Mouse (Mus musculus) right cerebral cortex, postnatal 14 days (tissue): ENCODE data around the gene Chst8.

Experiments used
- DNase-seq: peaks from one replicate; pipeline ENCODE4 v3.0.0; 2022

Gene Chst8

DNA sequence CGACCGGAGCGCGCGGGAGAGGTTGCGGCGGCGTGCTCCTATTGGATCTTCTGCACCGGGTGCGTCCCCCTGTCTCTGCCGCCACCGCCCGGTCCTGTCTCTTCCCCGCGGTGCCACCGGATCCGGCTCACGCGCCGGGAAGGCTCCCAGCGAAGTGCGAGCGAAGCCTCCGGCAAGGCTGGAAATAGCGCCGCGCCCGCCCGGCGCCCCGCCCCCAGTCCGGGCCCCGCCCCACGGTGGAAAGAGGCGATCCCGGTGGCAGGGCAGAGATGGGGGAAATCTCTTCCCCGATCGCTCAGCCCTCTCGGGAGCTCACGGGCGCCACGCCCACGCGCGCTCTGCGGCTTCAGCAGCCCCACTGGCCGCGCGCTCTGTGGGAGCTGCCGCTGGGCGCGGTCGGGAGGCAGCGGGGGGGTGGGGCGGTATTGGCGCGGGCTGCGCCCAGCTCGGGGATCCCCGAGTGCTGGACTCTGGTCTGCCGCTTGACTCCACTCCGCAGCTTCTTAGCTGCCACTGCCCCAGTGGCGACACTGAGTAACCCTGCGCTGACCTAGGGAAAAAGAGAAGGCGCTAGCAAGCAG, at the start of gene Chst8:
TSS of gene Chst8 (minus strand) at position 181 of the 581 bp plus-strand sequence.
- DNase-seq, result peak; percentile 67

DNA sequence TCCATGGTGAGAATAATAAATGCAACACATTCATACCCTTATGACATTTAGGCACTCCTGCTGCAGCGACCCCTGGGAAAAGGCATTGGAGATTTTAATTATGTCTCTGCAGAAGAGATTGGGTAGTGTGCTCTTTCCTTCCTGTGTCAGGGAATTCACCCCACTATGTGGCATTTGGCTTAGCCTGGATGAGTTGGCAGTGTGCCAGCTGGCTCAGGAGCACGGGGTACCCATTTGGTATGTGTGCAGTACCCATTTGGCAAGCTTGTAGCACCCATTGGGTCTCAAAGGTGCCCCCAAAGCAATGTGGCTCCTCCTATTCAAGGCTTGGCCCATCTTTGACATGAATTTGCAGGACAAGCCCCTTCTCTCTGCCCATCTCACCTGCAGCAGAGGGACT, 45.8 kb upstream of the Chst8 start:
- no peak for DNase-seq

DNA sequence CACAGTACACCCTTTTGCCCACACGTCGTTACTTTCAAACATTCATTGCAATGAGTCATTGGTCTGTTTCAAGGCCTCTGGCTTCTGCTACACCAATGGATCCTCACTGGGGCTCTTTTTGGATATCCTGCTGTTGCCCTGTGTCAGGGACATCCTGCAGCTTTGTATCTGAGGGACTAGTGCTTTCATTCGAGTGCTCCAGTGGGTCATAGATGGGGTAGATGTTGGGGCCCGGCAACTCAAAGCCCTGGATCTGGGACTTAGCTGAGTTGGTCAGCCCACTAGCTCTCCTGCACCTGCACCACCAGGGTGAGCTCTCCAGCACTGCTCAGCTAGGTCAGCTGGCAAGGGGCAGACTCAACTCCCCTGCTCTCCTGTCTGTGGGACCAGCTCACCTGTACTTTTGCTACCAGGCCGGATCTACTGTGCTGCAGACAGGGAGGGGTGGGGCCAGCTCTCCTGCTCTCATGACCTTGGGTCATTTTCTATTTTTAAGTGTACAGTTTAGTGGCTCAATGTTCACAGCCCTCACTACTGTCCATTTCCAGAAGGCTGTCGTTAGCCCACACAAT, 42.4 kb upstream of the Chst8 start:
- DNase-seq, result no peak

DNA sequence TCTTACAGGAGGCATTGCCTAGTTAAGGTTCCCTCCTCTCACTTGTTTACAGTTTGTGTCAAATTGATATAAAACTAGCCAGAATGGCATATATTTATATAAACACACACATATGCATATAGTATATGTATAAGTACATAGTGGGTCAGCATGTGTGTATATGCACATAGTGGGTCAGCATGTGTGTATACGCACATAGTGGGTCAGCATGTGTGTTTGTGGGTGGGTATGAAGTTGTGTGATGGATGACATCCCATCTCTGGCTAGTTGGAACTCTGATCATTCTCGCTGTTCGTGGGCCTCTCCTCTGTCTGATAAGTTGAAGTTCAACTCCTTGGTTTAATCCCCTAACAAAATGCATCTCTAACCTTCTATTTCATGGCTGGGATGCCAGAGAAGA, 40.9 kb upstream of the Chst8 start:
- no peak for DNase-seq

DNA sequence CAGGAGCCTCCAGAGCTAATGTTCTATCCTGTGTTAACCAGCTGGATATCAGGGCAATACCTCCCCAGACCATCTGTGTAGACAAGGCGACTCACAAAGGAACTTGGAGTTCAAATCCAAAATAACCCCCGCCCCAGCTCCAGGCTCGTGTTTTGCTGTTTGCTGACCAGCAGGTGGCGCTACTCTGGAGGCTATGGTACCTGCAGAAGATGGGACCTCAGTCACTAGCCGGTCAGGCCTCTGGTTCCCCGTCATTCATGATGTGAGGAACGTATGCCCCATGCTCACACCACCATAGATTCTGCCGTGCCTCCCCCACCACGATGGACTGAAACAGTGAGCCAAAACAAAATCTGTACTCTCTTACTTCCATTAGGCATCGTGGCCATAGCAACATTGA, 37.1 kb upstream of the Chst8 start:
- DNase-seq, result no peak

DNA sequence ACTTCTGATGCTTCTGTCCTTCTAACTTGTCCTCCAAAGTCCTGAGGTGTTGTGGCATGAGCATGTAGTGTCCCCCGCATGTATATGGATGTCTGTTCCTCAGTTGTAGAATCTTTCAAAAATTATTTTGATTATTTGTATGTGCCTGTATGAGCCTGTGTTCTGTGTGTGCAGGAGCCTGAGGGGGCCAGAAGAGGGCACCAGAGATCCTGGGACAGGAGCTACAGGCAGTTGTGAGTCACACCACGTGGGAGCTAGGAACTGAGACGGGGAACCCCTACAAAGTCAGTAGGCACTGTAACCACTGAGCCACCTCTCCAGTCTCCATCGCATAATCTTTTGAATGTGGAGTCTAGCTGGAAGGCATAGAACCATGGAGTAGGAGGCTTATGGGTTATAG, 36.3 kb upstream of the Chst8 start:
- no peak for DNase-seq

DNA sequence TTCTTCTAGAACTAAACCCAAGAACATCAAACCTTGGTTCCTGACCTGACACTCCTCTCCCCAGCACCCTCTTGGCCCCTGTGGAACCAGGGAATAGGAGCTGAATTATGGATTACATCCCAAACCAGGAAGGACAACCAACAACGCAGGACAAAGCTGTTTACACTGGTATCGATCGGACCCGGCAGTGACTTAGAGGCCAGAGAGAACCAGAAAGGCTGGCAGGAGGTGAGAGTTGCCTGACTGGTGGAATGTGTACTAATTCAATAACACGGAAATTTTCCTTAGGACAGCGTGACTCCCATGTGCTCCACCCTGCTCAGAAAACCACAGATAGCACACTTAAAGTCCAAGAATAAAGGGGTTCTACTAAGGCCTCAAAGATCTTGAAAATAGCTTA, 35.4 kb upstream of the Chst8 start:
- no peak for DNase-seq

DNA sequence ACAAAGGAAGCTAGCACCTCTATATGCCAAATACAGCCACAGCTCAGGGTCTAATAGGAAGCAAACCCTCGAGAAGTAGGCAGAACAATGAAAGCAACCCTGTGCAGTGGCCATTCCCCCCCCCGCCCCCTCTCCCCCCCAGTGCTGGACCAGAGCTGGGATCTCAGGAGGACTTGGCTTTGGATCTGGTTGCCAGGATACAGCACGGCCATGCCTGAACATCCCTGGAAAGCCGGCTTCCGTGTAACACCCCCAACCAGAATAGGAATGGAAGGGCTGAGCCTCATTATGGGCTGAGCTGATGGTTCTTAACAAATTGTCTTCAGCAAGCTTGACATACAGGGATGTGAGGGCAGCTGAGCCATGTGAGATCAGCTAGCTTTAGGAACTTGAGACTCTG, 34.9 kb upstream of the Chst8 start:
- DNase-seq, result no peak

DNA sequence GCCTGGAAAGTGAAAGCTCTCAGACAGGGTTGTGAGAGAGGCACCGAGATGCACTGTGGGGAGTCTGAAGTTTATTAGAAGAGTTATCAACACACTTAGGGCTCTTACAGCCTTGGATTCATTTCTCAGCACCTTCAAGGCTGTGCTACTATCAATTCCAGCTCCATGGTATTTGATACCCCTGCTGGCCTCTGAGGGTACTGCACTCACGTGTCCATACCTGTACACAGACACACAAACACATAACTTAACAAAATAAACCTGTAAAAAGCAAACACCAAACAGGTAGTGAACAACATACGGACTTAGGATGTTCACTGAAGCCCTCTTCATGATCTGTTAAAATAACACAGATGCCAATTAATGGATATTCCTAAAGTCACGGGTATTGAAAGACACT, 26.2 kb upstream of the Chst8 start:
- DNase-seq, result no peak

DNA sequence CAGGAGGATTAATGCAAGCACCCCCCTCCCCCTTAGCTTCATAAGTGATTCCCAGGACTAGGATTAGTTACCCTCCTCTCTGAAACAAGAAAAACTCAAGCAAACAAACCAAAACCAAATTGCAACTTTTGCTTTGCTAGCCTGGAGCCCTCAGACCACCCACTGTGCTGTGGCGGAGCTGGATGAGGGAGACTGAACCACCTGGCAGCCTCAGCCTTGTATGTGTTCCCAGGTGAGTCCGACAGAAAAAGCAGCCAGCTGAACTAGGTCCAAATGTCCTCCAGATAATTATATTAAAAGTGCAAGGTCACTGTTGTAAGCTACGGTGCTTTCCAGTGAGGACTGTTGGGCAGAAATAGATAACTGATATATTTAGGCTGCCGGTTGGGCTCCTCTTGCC, 25.7 kb upstream of the Chst8 start:
- no peak for DNase-seq

DNA sequence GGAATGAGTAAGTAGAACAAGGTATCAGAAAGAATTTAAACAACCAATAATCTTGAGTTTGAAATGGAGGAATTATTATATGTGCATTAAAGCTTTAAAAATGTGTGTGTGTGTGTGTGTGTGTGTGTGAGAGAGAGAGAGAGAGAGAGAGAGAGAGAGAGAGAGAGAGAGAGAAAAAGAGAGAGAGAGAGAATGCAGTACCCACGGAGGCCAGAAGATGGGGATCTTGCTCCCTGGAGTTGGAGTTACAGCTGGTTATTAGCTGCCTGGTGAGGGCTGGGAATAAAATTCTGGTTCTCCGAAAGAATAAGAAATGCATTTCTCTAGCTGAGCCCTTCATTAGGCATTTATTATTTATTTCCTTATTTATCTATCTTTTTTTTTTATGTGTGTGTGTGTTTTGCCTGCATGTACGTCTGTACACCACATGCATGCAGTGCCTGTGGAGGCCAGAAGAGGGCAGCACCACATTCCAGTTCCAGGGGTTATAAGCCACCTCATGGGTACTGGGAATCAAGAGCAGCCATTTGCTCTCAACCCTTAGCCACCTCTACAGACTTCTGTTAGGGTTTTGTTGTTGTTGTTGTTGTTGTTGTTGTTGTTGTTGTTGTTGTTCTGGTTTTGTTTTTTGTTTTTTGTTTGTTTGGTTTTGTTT, 13.9 kb upstream of the Chst8 start:
- no peak for DNase-seq

DNA sequence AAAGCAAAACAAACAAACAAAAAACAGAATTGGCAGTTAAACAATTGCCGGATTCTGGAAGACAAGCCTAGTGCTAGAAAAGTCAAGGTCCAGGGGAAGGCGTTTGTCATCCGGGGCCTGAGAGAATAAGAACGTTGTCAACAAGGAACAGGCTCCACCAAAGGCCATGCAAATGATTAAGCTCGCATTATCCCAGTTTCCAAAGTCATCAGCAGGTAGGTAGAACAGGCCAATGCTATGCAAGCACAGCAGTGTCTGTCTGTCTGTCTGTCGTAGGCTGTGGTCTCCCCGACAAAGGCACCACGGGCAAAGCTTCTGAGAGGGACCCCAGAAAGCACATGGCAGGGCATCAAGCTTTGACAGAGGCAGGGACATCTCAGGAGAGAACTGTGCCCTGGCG, 9.1 kb upstream of the Chst8 start:
- DNase-seq, result no peak

DNA sequence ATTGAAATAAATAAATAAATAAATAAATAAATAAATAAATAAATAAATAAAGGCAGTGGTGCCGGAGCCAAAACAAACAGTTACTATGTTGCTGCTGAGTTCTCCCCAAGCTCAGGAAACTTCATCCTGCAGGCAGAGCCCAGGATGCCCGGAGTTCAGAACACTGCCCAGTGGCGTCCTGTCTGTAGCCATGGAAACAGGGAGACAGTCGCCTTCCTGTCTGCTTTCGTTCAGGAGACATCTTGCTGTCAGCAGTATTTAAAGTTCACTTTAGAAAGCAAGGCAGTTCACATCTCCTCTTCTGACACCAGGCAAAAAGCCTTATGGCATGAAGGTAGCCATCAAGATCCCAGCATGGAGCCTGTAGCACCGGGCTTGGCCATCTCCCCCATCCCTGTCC, 8.0 kb upstream of the Chst8 start:
- no peak for DNase-seq

DNA sequence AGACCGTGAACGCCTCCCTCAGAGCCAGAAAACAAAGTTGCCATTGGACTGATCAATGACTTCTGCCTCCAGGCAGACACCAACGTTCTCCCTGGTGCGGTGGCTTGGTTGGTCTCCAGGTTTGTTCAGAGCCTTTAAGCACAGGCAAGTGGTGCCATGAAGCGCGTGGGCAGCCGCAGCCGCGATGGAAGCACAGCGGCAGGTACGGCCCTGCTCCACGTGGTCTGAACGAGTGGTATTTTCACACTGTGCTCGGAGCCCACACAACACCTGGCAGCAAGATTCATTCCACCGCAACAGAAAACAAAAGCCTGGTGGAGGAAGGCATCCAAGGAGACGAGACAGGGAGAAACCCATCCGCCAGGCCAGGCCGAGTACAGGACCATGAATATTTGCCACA, 7.3 kb upstream of the Chst8 start:
- peak; percentile 47 for DNase-seq

DNA sequence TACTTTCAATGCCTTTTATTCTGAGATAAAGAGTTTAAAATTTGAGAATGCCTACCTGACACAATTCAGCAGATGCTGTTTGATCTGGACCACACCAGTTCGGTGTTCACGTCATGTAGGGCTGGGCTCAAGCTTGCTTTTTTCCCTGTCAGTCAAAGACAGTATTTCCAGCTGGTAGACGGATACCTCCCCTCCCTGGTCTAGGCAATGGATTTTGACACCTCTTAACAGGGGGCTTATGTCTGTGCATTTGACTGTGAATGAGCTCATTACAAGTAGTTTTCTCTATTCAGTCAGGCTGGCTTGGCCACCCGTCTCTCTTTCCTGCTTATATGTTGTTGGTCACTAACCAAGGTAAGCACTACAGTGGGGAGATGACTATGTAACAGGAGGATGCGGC, 6.1 kb upstream of the Chst8 start:
- DNase-seq, result no peak

DNA sequence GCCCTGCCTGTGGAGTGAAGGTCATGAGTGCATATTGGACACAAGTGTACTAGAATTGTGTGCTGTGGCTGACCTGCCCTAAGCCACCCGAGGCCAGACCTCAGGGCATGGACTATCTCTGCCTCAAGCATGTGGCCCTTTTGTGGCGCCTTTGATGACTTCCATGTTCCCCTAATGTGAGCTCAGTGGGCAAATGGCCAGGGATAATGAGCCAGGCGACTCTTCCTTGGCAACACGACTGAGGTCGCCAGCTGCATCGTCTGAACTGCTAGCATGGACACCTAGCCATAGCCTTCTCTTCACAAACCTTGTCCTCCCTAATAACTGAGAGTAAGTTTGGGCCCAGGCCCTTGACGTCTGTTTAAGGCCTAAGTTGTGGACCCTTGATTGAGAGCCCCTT, 4.5 kb upstream of the Chst8 start:
- DNase-seq, result no peak

DNA sequence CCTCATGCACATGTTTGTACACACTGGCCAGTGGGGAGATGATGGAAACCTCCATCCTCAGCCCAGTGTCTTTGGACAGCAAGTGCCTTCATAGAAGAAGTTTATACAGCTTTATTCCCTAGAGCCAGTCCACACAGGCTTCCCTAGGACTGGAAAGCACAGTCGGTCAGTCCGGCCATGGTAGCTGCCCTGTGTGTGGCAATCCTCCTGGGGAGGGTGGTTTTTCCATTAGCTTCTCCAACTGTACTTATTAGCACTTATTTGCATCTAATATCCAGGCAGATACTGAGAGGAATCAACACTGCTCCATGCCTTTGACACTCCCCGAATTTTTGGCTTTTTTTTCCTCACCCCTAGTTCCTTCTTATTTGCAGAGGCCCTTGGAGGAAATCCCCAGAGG, 2.3 kb upstream of the Chst8 start:
- no peak for DNase-seq

DNA sequence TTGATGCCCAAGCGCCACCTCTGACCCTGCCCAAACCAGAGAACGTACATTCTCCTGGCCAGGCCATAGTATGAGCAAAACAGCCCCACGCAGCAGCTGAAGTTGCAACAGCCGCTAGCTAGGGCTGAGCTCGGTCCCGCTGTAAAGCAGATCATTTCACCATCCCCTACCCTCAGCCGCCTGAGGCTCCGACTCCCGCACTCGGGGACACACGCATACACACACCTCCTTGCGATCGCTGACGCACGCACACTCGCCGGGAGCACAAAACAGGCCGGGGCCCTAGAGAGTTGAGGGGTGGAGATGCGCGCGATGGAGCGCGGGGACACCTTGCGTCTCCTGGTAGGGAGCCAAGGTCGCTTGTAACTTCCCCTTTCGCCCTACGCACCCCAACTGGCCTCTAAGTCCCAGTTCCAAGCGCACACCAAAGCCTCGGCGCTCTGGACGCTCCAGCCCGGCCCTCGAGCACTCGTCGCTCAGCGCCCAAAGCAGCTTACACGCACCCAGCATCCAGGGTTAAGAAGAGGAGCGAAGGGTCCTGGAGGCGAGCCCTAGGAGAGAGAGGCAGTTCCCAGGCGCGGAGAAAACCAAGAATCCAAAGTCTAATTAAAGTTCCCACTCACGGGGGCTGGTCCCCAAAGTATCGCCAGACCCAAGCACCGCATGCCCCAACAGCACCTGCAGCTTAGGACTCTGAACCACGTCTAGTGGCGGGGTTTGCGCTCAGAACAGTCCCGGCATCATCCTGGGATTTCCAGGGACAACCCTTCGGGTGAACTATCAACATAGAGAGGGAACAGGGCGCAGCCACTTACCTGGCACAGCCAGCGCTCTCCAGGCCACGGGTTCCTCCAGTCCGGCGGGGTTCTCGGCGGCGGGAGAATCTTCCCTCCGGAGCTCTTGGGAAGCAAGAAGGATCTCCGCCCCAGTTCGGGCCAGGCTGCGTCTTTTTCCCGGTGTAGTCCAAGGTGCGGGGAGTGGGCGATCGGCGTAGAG, 682 bp downstream of the Chst8 start:
- DNase-seq, result peak; percentile 19

DNA sequence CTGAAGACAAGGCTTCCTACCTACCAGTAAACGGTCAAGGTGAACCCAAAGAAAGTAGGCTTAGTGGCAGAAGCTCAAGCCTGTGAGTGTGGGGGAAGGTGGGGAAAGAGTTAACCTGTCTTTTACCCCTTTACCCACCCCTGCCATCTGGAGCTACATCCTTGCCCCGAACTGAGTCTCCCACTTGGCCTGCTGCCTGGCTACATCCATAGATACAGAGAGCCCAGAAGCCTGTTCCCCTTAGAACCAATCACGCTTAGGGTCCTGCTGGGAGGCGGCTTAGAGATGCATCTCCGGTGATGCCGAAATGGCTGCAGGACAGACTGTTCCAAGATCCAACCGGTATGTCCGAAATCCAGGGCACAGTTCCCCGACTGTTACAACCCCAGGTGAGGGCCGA, 1.5 kb downstream of the Chst8 start:
- DNase-seq, result no peak

DNA sequence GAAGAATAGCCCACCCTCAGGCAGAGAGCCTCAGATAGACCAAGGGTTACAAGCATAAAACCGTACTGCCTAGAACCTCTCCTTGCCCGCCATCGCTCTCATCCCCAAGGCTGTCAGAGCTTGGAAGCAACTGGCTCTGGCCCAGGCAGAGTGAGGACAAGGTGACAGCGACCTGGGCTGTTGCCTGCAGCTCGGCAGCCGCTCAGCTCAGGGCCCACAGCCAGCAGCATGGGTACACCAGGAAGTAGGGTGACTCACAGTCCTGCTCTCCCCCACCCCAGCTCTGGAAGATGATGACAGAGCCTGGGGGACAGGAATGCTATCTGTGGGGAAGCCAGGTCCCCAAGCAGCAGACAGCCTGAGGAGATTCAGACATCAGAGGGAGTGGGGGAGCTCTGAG, 6.2 kb downstream of the Chst8 start:
- DNase-seq, result peak; percentile 65

DNA sequence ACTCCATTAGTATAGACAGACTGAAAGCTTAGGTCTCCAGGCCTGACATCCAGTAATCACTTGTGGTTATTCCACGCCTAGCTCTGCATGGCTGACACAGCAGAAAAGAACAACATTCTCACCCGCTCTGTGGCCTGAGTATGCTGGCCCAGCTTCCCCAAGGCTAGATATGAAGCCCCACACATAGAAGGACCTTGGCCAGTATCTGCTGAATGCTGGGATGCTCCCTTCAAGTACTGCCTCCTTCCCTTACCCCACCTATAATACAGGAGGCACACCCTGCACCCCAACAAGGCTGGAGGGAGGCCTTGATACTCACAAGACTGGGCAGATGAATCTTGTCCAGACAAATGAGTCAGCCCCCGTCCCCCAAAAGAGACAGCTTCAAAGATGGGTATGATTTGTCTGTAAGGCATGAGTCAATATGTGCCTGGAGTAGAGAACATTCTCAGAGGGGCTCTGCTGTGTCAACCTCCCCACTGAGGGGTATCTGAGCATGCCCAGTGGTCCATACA, 6.8 kb downstream of the Chst8 start:
- no peak for DNase-seq

DNA sequence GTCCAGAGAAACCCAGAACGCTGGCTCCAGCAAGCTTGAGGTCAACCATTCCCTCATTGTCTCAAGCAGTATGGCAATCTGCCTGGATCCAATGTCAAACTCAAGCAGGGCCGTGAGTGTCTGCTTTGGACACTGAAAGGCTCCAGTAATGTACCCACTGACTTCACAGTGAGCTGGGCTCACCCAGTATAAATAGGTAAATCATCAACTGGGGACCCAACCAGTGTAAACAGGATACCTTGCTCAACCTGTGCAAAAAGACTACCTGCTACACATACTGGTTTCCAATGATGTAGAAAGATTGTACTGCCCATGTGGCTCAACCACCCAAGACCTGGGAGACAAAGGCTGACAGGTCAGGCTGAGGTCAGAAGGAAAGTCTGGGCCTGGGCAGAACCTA, 7.5 kb downstream of the Chst8 start:
- DNase-seq, result no peak

DNA sequence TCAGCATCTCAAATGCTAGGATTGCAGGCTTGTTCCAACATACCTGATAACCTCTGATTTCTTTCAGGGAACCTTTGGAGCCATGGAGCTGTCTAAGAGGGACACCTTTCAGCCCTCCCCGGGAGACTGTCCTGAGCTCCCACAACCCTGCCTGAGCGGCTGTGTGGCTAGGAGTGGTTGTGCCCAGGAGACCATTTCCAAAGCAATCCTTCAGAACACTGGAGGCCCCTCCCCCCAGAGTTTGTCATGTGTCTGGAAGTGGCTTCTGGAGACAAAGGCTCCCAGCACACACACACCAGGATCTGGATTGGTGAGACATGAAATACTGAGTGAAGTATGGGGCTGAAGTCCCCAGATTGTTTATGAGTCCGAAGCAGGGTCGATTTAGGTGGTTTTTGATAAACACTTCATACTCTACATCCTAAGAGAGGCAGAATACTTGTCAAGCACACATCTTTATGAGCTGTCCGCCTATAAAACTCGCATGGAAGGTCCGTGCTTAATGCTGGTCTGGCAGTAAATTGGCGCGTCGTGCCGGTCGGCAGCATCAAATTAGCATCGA, 12.5 kb downstream of the Chst8 start:
- no peak for DNase-seq
